Mouse (Mus musculus) yolk sac, embryonic 10.5 days (tissue): ENCODE results near the gene Apol7a.
A peak's percentile ranks its signal among the peaks of the same experiment; 100 is the strongest.
"Not testable (repeated sequence)": the region's sequence is repeated elsewhere in the genome, so short reads cannot be mapped to it uniquely, and the experiment has no call there.

Source experiments
- DNase-seq: peaks from one replicate; pipeline ENCODE4 v3.0.0-alpha.2; 2017; ENCODE audit warnings: low spot score

Gene Apol7a

GRCm38 (mm10) chr15:77399027-77399426 lies at the start of gene Apol7a:
Gene Apol7a, minus strand, starts transcription at chr15:77399110.
- DNase-seq = peak; percentile 62

- not testable (repeated sequence) for DNase-seq
Measured at GRCm38 (mm10) chr15:77447392-77447791, 48.5 kb upstream of the Apol7a start, which contains the start of gene Apol7b. Gene Apol7b, minus strand, starts transcription at chr15:77447492.

- not testable (repeated sequence) for DNase-seq
Measured at GRCm38 (mm10) chr15:77445668-77446067, 46.8 kb upstream of the Apol7a start.

- not testable (repeated sequence) for DNase-seq
Measured at GRCm38 (mm10) chr15:77444746-77445145, 45.8 kb upstream of the Apol7a start.

- DNase-seq = not testable (repeated sequence)
Measured at GRCm38 (mm10) chr15:77428690-77429448, 30.0 kb upstream of the Apol7a start.

DNA sequence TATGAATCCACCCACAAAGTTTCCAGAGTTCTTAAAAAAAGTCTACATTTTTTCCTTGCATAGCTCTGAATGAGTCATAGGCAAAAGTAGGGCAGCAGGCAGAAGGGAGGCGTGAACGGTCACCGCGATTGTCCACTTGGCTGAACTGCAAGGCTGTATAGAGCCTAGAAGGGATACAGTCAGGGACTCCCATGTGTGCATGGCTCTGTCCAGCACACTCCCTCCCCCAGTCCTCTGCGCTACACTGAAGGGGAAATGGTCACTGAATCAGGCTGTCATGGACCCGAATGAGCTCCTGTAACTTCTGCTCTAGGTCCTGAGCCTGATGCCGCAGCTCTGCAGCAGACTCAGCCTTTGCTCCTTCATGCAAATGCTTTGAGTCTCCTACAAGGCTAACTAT lies 24.0 kb upstream of the Apol7a start:
- DNase-seq = not testable (repeated sequence)

DNA sequence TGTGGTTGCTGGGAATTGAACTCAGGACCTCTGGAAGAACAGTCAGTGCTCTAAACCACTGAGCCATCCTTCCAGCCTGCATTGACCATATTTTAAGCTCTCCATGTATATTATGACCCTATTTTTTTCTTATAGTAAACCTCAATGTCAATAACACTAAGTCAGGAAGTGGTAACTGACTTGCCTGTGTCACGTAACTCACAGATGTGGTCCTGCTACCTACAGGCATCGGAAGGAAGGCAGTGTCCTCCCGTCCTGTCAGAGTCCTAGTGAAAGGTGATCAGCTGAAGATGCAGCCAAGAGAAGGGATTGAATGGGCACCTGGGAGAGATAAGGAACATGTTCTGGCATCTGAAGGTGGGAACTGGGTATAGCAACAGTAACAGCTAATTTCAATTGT lies 20.7 kb upstream of the Apol7a start:
- DNase-seq = not testable (repeated sequence)

DNA sequence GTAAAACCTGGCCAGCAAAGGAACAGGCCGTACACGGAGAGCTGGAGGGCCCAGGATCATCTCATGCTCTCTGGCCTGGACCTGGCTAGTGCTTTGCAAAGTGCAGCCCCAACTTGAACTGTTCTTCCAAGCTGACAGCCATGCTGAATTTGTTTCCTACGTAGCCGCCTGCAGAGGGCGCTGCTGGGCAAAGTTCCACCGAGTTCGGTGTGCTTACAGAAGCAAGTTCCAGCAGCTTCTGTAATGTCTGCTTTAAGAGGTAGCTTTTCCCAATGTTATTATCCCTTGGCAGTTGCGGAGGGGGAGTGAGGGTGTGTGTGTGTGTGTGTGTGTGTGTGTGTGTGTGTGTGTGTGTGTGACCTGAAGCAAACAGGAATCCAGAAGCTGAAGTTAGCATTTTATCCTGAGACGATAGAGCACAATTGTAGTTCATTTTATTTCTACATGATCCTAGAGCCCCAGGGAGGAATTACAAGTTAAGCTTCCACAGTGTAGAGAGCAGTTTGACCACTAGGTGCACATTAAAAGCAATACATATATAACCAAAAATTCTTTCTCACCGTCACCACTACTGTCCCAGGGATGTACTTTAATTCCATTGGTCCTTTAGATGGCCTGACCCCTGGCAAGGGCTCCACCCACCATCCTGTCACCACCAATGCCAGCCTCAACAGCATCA lies 17.9 kb upstream of the Apol7a start:
- DNase-seq = not testable (repeated sequence)

DNA sequence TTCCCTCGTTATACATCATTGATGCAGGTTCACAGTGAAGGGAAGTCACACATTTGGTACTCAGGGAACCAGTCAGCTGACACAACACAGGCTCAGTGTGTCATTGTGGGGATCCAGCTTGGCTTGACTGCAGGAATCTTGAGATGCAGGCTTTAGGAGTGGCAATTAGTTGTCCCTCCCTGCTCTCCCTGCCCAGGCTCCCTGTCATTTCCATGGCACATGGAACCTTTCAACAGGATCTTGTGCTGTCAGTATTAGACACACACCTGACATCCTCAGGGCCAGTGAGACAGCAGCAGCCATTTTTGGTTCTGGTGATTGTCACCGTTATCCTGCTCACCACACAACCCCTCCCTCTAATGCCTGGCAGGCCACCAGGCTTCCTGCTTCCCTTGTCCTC lies 16.7 kb upstream of the Apol7a start:
- not testable (repeated sequence) for DNase-seq

DNA sequence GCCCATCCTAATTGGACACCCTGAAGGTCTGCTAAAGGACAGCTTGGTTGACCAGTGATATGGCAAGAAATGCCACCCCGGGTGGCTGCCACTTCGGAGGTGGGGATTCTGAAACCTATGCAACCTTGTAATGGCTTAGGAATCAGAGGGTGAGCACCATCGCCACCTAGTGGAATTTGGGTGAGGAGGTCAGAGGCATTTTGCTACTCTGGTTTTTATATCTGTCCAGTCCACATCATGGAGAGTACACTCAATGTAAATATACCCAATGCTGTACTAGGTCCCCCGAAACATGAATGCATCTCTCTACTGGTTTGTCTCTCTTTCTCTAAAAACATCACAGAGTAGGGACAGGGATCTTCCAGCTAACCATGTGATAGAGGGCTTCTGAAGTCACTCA lies 13.8 kb upstream of the Apol7a start:
- DNase-seq = not testable (repeated sequence)

GRCm38 (mm10) chr15:77411035-77411434 lies 12.1 kb upstream of the Apol7a start, which contains the start of gene Apol9a:
Gene Apol9a, minus strand, starts transcription at chr15:77411135.
- DNase-seq = not testable (repeated sequence)

- DNase-seq = not testable (repeated sequence)
Measured at GRCm38 (mm10) chr15:77406370-77406769, 7.5 kb upstream of the Apol7a start.

DNA sequence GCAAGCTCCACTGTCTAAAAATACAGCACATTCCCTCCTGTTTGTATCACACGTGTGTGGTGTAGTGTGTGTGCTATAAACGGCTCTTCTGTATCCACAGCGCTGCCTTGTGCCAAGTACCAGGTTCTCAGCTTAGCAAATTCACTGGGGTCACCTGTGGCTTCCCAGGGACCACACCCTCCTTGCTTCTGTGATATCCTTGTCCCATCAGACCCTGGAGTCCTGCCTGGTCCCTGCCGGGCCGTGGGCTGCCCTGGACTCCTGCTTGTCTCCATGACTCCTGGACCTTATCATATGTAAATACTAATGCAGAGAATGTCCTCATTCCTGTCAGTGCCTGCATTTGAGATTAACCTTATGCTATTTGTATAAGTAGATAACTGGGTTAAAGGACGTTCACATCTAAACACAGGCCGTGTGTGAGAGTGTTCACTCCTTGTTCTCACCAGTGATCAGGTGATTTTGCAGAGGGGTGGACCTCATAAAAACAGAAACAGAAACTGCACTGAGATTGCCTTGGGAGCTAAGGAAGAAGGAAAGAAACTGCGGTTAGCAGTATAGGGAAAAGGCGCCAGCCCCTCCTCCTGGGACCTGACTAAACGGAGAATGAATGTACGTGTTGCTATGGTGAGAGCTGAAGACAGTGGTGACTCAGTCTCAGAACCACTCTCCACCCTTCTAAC lies 1.3 kb downstream of the Apol7a start:
- DNase-seq = peak; percentile 69

- peak; percentile 57 for DNase-seq
Measured at GRCm38 (mm10) chr15:77393832-77394231, 5.1 kb downstream of the Apol7a start.

- peak; percentile 84 for DNase-seq
Measured at GRCm38 (mm10) chr15:77387462-77387861, 11.4 kb downstream of the Apol7a start.

GRCm38 (mm10) chr15:77384340-77385030 lies 14.4 kb downstream of the Apol7a start:
- DNase-seq = no peak

DNA sequence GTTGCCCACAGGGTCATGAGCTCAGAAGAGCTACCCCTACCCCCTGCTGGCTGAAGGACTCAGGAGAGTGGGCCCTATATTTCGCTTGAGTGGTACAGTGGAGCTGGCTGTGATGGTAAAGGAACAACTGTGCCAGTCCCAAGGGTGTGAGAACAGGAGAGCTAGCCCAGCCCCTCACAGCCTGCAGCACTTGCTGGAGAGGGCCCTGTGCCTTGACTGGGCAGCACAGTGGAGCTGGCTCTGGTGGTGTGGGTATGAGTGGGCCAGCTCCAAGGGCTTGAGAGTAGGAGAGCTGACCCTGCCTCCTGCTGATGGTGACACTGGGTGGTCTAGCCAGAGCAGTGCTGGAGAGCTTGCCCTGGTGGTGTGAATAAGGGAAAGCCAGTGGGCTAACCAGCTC lies 16.0 kb downstream of the Apol7a start:
- no peak for DNase-seq

DNA sequence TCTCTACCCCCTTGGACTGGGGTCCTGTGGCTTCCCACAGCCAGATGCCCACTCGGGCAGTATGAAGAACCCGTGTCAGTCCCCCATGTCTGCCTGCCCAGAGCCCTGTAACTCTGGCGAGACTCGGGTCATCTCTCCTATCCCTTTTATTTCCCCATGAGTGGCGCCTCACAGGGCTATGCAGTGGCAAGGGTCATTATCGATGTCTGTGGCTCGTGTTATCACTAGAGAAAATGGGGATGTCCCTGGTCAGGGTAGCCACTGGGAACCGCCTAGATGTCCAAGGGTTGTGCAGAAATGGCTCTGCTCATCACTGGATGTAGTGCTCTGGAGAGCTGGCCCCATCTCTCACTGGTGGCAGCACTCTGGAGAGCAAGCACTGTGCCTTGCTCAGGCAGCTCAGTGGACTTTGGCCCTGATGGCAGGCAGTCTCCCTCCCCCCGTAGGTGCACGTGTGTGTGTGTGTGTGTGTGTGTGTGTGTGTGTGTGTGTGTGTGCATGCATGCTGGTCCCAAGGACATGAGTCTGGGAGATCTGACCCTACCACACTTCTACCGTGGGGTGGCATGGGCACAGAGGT lies 16.5 kb downstream of the Apol7a start:
- peak; percentile 70 for DNase-seq

DNA sequence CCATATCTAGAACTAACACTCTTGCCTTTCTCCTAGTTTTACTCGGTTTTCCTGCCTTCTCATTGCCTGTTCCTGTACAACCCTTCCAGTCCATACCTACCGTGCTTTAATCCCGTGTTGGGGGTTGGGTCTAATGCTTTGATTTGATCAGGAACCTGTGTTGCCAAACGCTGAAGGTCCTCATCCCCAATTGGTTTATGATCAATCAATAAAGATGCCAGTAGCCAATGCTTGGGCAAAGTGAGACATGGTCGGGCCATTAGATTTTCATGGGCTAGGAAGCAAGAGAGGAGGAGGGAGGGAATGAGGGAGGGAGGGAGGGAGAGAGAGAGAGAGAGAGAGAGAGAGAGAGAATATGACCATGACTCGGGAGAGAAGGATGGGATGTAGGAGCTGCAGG lies 17.4 kb downstream of the Apol7a start:
- DNase-seq = no peak

DNA sequence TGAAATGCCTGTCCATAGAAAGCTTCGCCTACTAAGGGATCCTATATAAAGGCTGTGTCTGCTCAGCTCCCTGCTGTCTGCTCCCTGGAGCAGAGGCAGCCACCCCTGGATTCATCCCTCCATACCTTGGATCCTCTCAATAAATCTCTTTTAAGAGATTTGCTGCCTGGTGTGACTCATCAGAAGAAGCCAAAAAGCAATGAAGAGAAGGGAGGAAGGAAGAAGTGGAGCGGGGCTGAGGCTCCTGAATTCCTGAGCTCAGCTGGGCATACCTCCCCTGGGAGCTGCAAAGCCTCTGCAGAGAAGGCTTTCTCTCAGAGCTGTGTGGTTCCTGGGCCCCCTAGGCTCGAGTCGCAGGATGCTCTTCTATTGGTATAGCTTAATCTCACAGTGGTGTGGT lies 19.0 kb downstream of the Apol7a start:
- no peak for DNase-seq

DNA sequence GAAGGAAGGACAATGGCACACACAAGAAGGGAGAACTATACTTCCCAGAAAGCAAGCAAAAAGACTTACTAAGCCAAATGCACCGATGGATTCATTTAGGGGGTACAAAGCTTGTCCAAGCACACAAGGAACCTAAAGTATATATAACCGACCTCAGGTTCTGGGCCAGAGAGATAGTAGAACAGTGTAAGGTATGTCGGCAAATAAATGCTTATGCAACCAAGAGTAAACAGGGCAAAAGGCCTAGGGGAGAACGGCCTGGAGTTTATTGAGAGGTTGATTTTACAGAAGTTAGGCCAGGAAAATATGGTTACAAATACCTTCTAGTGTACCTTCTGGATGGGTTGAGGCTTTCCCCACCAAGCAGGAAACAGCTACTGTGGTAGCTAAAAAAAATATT lies 21.5 kb downstream of the Apol7a start:
- no peak for DNase-seq

- no peak for DNase-seq
Measured at GRCm38 (mm10) chr15:77376920-77377319, 22.0 kb downstream of the Apol7a start.
